Mouse (Mus musculus): Measurements from ENCODE around the gene Eloa. TPM values are rescaled to one million over a fixed set of nuclear protein-coding genes. Genes with fewer than 3 reads are reported as not detected.

Eloa gene
- total and polyA plus RNA-seq, 3 experiments, result 11.0 to 35.5 (median 31.1) TPM

GRCm38 (mm10) chr4:135954241-135954640 lies 67.3 kb downstream of the Eloa start:
- WGBS, result 23% methylated on average over 2 of the region's 2 CpGs
- no peaks in the 10 kb centered on the region for H3K36me3 ChIP-seq (ENCODE audit: control insufficient read depth, insufficient read depth, low read length)
- peaks cover 3% of the 10 kb centered on the region; the same call in 1 of the 2 replicates for H3K79me2 ChIP-seq (replicated peaks; ENCODE audit: control insufficient read depth, insufficient read depth, low read length)
- H3K9ac ChIP-seq (ENCODE audit: low read depth, low read length), result no peak overlapping the region
- H3K27ac ChIP-seq, result no peak overlapping the region
- intact Hi-C loops (cut with DNase I), result no loop called here
- H3K4me1 ChIP-seq (ENCODE audit: control insufficient read depth, insufficient read depth, low read length), result peaks cover 7% of the 10 kb centered on the region
- DNase-seq, result peak; percentile 66 to 82
- no peaks in the 10 kb centered on the region for H3K27me3 ChIP-seq (ENCODE audit: control insufficient read depth, insufficient read depth, low read length)
- H3K4me3 ChIP-seq, result no peak overlapping the region
- TF ChIP-seq CTCF (IDR thresholded peaks at IDR 0.05) (peak; percentile 95), POLR2A (IDR thresholded peaks at IDR 0.05; ENCODE audit: insufficient read depth, low read depth, low read length) (no peak), EP300 (IDR thresholded peaks at IDR 0.05; ENCODE audit: insufficient read depth, low read depth, low read length) (peak; percentile 69; the same call in 1 of the 2 replicates)

Other genes with a start within 250 kb of the Eloa start
- gene Srsf10, start 166.0 kb downstream of the Eloa start, total RNA-seq (2021), result 10 to 100 TPM; 45.3 to 49.1 TPM
- 28.8 and 37.7 TPM in 2 replicates for gene Srsf10, start 166.0 kb downstream of the Eloa start, polyA plus RNA-seq (2012; rRNA removed)
- 10 to 100 TPM; 58.8 to 81.2 TPM for gene Pnrc2, start 147.9 kb downstream of the Eloa start, total RNA-seq (2021)
- 14.9 and 35.4 TPM in 2 replicates for gene Pnrc2, start 147.9 kb downstream of the Eloa start, polyA plus RNA-seq (2012; rRNA removed)
- gene Cnr2, start 126.4 kb downstream of the Eloa start, total RNA-seq (2021), result under 1 TPM; 0.23 to 0.59 TPM
- gene Cnr2, start 126.4 kb downstream of the Eloa start, polyA plus RNA-seq (2012; rRNA removed), result 0.64 and 0.88 TPM in 2 replicates
- 10 to 100 TPM; 30.4 to 34.6 TPM for gene Fuca1, start 101.0 kb downstream of the Eloa start, total RNA-seq (2021)
- gene Fuca1, start 101.0 kb downstream of the Eloa start, polyA plus RNA-seq (2012; rRNA removed), result 24.0 and 25.3 TPM in 2 replicates
- gene Hmgcl, start 75.3 kb downstream of the Eloa start, total RNA-seq (2021), result 10 to 100 TPM; 72.6 to 80.4 TPM
- gene Hmgcl, start 75.3 kb downstream of the Eloa start, polyA plus RNA-seq (2012; rRNA removed), result 71.9 and 96.9 TPM in 2 replicates
- 1 to 10 TPM; 1.6 to 2.0 TPM for gene Gale, start 58.0 kb downstream of the Eloa start, total RNA-seq (2021)
- 4.6 TPM in 2 replicates for gene Gale, start 58.0 kb downstream of the Eloa start, polyA plus RNA-seq (2012; rRNA removed)
- 10 to 100 TPM; 35.9 to 37.1 TPM for gene Lypla2, start 49.1 kb downstream of the Eloa start, total RNA-seq (2021)
- gene Lypla2, start 49.1 kb downstream of the Eloa start, polyA plus RNA-seq (2012; rRNA removed), result 52.2 and 55.1 TPM in 2 replicates
- 10 to 100 TPM; 19.4 to 20.9 TPM for gene Pithd1, start 34.5 kb downstream of the Eloa start, total RNA-seq (2021)
- gene Pithd1, start 34.5 kb downstream of the Eloa start, polyA plus RNA-seq (2012; rRNA removed), result 19.0 and 29.2 TPM in 2 replicates
- 100 to 1,000 TPM; 259 to 288 TPM for gene Rpl11, start 31.7 kb upstream of the Eloa start, total RNA-seq (2021)
- gene Rpl11, start 31.7 kb upstream of the Eloa start, polyA plus RNA-seq (2012; rRNA removed), result 132 and 186 TPM in 2 replicates
- 10 to 100 TPM; 56.8 to 58.8 TPM for gene Id3, start 121.7 kb upstream of the Eloa start, total RNA-seq (2021)
- 92.1 and 120 TPM in 2 replicates for gene Id3, start 121.7 kb upstream of the Eloa start, polyA plus RNA-seq (2012; rRNA removed)
- gene E2f2, start 150.6 kb upstream of the Eloa start, total RNA-seq (2021), result 1 to 10 TPM in 1 of 2 experiments, under 1 TPM in 1; 0.65 to 5.3 TPM
- gene E2f2, start 150.6 kb upstream of the Eloa start, polyA plus RNA-seq (2012; rRNA removed), result 0.41 and 1.3 TPM in 2 replicates
- 10 to 100 TPM in 1 of 2 experiments, 1 to 10 TPM in 1; 7.8 to 10.2 TPM for gene Asap3, start 184.6 kb upstream of the Eloa start, total RNA-seq (2021)
- gene Asap3, start 184.6 kb upstream of the Eloa start, polyA plus RNA-seq (2012; rRNA removed), result 8.6 and 9.4 TPM in 2 replicates
- gene Tcea3, start 226.0 kb upstream of the Eloa start, total RNA-seq (2021), result 100 to 1,000 TPM; 112 to 138 TPM
- gene Tcea3, start 226.0 kb upstream of the Eloa start, polyA plus RNA-seq (2012; rRNA removed), result 46.9 and 48.7 TPM in 2 replicates

Measured in heart, adult 2 months (tissue).